Mouse (Mus musculus) kidney, postnatal 4 days (tissue): Measurements from ENCODE around the gene Lrrc55.
"Not testable (repeated sequence)": the region's sequence is repeated elsewhere in the genome, so short reads cannot be mapped to it uniquely, and the experiment has no call there.

Source experiments
- DNase-seq, 2 experiments: peaks; one replicate each; pipeline ENCODE4 v3.0.0; 2021; ENCODE audit warnings: mixed read lengths in 2 of 2

Gene Lrrc55

GRCm38 (mm10) chr2:85196901-85197300, at the start of gene Lrrc55:
TSS of gene Lrrc55 (minus strand) at chr2:85197197.
- DNase-seq, result no peak

GRCm38 (mm10) chr2:85246506-85247082, 49.6 kb upstream of the Lrrc55 start:
- DNase-seq, result peak; percentile 84 to 87

GRCm38 (mm10) chr2:85245737-85246136, 48.7 kb upstream of the Lrrc55 start:
- DNase-seq, result no peak

- no peak for DNase-seq
Measured at GRCm38 (mm10) chr2:85238068-85238667, 41.2 kb upstream of the Lrrc55 start.

- not testable (repeated sequence) for DNase-seq
Measured at GRCm38 (mm10) chr2:85237231-85237630, 40.2 kb upstream of the Lrrc55 start.

GRCm38 (mm10) chr2:85230771-85231511, 33.9 kb upstream of the Lrrc55 start:
- no peak for DNase-seq

- no peak for DNase-seq
Measured at GRCm38 (mm10) chr2:85229606-85230005, 32.6 kb upstream of the Lrrc55 start.

- no peak for DNase-seq
Measured at GRCm38 (mm10) chr2:85227816-85228335, 30.9 kb upstream of the Lrrc55 start.

- DNase-seq, result peak; percentile 8 to 9
Measured at GRCm38 (mm10) chr2:85224221-85225179, 27.5 kb upstream of the Lrrc55 start.

- no peak for DNase-seq
Measured at GRCm38 (mm10) chr2:85216606-85217005, 19.6 kb upstream of the Lrrc55 start.

GRCm38 (mm10) chr2:85213746-85214145, 16.7 kb upstream of the Lrrc55 start:
- no peak for DNase-seq

- DNase-seq, result no peak
Measured at GRCm38 (mm10) chr2:85209301-85209700, 12.3 kb upstream of the Lrrc55 start.

- DNase-seq, result no peak
Measured at GRCm38 (mm10) chr2:85205170-85205569, 8.2 kb upstream of the Lrrc55 start.

- peak; percentile 11 to 19 for DNase-seq
Measured at GRCm38 (mm10) chr2:85198011-85198965, 1.3 kb upstream of the Lrrc55 start.

GRCm38 (mm10) chr2:85194566-85194965, 2.4 kb downstream of the Lrrc55 start:
- DNase-seq, result no peak

GRCm38 (mm10) chr2:85187582-85188151, 9.3 kb downstream of the Lrrc55 start:
- DNase-seq, result no peak

- DNase-seq, result no peak
Measured at GRCm38 (mm10) chr2:85178139-85178800, 18.7 kb downstream of the Lrrc55 start.

GRCm38 (mm10) chr2:85173545-85173944, 23.5 kb downstream of the Lrrc55 start:
- no peak for DNase-seq

- no peak for DNase-seq
Measured at GRCm38 (mm10) chr2:85172763-85173103, 24.3 kb downstream of the Lrrc55 start.

- peak; percentile 53 to 59 for DNase-seq
Measured at GRCm38 (mm10) chr2:85172071-85172762, 24.8 kb downstream of the Lrrc55 start.
